Mouse (Mus musculus) liver, adult 2 months (tissue): Measurements from ENCODE around the gene Paqr5.

Experiments
- CTCF ChIP-seq: fragments of 200-500 bp; IDR thresholded peaks from 2 replicates; pipeline ENCODE4 v1.5.1; 2011; ENCODE audit warnings: low read depth, low read length, control low read depth
- POLR2A ChIP-seq: fragments of 200-500 bp; IDR thresholded peaks from 2 replicates; pipeline ENCODE4 v1.6.1; 2011; ENCODE audit warnings: low read length, control low read depth; ENCODE audit not compliant: insufficient read depth; ENCODE audit errors: extremely low read depth

DNA sequence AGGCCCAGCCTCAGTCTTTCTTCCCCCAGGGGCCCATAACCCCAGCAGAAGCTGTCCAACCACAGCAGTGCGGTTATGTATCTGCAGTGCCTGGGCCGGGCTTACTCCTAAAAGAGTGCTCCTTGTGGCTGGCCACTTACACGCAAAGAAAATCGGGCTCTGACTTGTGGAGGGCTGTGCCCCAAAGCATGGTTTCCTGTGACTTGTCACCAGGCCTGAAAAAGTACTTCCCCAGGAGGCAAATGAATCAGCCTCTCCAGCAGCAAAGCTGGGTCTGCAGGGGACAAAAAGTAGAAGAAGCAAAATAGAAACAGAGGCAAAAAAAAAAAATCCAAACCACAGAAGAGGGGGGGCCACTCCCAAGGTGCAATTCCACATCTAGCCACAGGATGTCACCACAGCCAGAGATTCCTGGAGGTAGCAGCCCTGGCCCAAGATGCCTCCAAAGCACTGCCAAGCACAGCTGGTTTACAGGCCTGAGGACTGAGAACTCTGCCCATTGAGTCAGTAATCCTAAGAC lies 61.2 kb downstream of the Paqr5 start:
- TF ChIP-seq POLR2A (no peak), CTCF (peak; percentile 89)
